Mouse (Mus musculus) erythroblast, embryonic 14.5 days (primary cell): ENCODE results near the gene Bcl9l. TPM values are rescaled to one million over a fixed set of nuclear protein-coding genes. Genes with fewer than 3 reads are reported as not detected.

Experiments
- H3K27me3 ChIP-seq: 2 replicates; pipeline ENCODE4 v1.6.1; 2012; ENCODE audit warnings: inconsistent platforms; ENCODE audit not compliant: control insufficient read depth
- H3K36me3 ChIP-seq: 2 replicates; pipeline ENCODE4 v1.6.1; 2012; ENCODE audit warnings: mild to moderate bottlenecking, inconsistent platforms; ENCODE audit not compliant: control insufficient read depth
- H3K4me1 ChIP-seq: 2 replicates; pipeline ENCODE4 v1.6.1; 2012; ENCODE audit warnings: inconsistent platforms; ENCODE audit not compliant: control insufficient read depth
- H3K4me3 ChIP-seq: replicated peaks from 2 replicates; pipeline ENCODE3; 2012; ENCODE audit warnings: moderate library complexity, mild to moderate bottlenecking, inconsistent platforms
- H3K9me3 ChIP-seq: 2 replicates; pipeline ENCODE4 v1.6.1; 2012; ENCODE audit warnings: low read length, inconsistent platforms, mixed read lengths; ENCODE audit not compliant: control insufficient read depth
- GATA1 ChIP-seq: IDR thresholded peaks from 2 replicates; pipeline ENCODE4 v1.6.1; 2012; ENCODE audit warnings: low read length, inconsistent platforms, mixed read lengths
- TAL1 ChIP-seq: IDR thresholded peaks from 3 replicates; pipeline ENCODE4 v1.6.1; 2012; ENCODE audit warnings: low read length, inconsistent platforms, mixed read lengths
- polyA plus RNA-seq: library from polyadenylated mRNA; stranded (reverse); fragments of >175 nt; gene quantifications from 2 replicates; pipeline ENCODE4 v1.2.3, GENCODE M21; 2012

Bcl9l gene
- polyA plus RNA-seq, 1 experiment: 0.06 TPM

DNA sequence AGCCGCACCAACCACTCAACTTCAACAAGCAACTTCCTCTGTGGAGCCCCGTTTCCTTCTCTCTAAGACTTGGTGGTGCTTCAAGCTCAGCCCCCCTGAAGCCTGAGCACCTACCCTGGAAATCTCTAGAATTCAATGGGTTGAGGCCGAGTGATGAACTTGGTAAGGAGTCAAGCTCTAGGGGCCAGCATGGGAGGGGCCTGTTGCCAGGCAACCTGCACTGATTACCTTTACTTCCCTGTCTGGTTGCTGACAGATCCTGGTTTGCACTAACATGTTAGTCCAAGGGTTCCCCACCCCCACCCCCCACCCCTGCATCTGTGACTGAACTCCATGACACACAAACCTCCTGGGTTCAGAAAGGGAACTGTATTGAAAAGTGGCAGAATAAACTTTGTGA, 62.4 kb downstream of the Bcl9l start:
- no peak for TF ChIP-seq GATA1
- Histone ChIP-seq H3K4me3 (no peak overlapping the region), H3K4me1 (no peaks in the 10 kb centered on the region)

DNA sequence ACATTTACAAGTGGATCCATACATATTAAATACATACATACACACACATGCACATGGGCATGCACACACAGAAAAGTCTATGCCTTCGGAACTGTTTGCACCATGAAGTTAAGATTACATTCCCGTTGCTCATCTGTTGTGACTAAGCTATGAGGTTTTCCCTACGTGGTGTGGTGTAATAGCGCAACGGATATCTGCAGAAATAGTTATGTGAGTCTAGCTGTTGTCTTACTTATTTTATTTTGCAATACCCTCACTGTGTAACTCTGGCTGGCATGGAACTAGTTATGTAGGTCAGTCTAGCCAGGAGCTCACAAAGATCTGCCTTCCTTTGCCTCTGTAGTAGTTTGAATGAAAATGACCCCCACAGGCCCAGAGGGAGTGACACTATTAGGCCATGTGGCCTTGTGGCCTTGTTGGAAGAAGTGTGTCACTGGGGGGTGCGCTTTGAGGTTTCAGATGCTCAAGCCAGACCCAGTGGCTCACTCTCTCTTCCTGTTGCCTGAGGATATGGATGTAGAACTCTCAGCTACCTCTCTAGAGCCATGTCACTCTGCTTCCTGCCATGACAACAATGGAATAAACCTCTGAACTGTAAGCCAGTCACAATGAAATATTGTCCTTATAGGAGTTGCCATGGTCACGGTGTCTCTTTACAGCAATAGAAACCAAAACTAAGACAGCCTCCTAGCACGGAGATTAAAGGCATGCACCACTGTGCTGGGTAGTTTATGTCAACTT, 66.0 kb downstream of the Bcl9l start:
- TF ChIP-seq TAL1 (no peak), GATA1 (no peak)
- Histone ChIP-seq H3K4me3 (no peak overlapping the region), H3K27me3 (no peaks in the 10 kb centered on the region), H3K36me3 (no peaks in the 10 kb centered on the region), H3K4me1 (no peaks in the 10 kb centered on the region), H3K9me3 (no peaks in the 10 kb centered on the region)

More for the DNA sequence above, 62.4 kb downstream of the Bcl9l start:
- no peaks in the 10 kb centered on the region for H3K27me3 ChIP-seq
- no peaks in the 10 kb centered on the region for H3K9me3 ChIP-seq
- no peaks in the 10 kb centered on the region for H3K36me3 ChIP-seq

DNA sequence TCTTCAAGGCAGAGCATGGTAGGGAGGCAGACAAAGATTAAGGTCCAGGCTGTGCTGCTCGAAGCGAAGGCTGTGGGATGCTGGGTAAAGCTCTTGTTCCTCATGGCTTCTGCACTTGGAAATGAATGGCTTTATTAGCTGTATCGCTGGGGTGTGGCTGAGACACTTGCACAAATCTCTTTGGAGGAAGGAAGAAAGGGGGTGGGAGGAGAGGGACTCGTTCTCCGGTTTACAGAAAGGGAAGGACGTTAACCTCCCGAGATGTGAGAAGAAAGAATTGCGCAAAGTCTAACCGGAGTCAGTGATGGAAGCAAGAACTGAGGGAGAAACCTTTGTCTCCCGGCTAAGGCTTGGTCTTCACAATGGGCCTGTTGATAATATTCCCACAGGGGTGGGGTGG, 68.5 kb downstream of the Bcl9l start:
- Histone ChIP-seq H3K4me3 (no peak overlapping the region), H3K36me3 (no peaks in the 10 kb centered on the region), H3K27me3 (no peaks in the 10 kb centered on the region), H3K4me1 (no peaks in the 10 kb centered on the region), H3K9me3 (no peaks in the 10 kb centered on the region)
- TF ChIP-seq TAL1 (no peak), GATA1 (no peak)

DNA sequence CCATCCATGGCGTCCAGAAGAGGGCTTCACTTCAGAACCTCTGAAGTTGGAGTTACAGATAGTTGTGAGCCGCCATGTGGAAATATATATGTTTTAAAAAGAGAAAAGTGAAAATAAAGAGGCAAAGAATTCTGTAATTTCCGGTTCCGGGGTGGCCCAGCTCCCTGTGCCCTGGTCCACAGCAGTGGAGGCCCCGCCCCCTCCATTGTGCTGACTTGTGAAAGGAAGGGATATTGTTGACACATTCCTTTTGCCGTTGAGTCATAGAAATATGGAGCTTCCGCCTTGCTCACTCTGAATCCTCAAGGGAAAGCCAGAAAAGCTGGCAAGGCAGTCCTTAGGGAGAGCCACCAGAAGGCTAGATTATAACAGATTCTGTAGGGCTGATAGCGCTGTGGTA, 69.5 kb downstream of the Bcl9l start:
- no peak overlapping the region for H3K4me3 ChIP-seq
- no peaks in the 10 kb centered on the region for H3K27me3 ChIP-seq
- H3K9me3 ChIP-seq: no peaks in the 10 kb centered on the region
- TF ChIP-seq GATA1: no peak
- TF ChIP-seq TAL1: no peak
- no peaks in the 10 kb centered on the region for H3K36me3 ChIP-seq
- no peaks in the 10 kb centered on the region for H3K4me1 ChIP-seq

Other genes starting within 250 kb of the Bcl9l start
- 0.13 and 0.16 TPM in 2 replicates for gene Cbl, start 248.8 kb upstream of the Bcl9l start, polyA plus RNA-seq
- gene Ccdc153, start 242.1 kb upstream of the Bcl9l start, polyA plus RNA-seq: not detected in 2 replicates
- not detected in 2 replicates for gene Pdzd3, start 231.4 kb upstream of the Bcl9l start, polyA plus RNA-seq
- gene Nlrx1, start 214.2 kb upstream of the Bcl9l start, polyA plus RNA-seq: 0.07 TPM in 1 of 2 replicates, not detected in the other
- gene Abcg4, start 194.2 kb upstream of the Bcl9l start, polyA plus RNA-seq: 19.1 and 19.9 TPM in 2 replicates
- gene Hinfp, start 177.2 kb upstream of the Bcl9l start, polyA plus RNA-seq: 0.57 and 0.75 TPM in 2 replicates
- gene C2cd2l, start 162.5 kb upstream of the Bcl9l start, polyA plus RNA-seq: 24.5 and 25.4 TPM in 2 replicates
- gene Dpagt1, start 156.8 kb upstream of the Bcl9l start, polyA plus RNA-seq: 0.15 and 0.20 TPM in 2 replicates
- 364 and 434 TPM in 2 replicates for gene H2afx, start 148.1 kb upstream of the Bcl9l start, polyA plus RNA-seq
- gene Hmbs, start 138.6 kb upstream of the Bcl9l start, polyA plus RNA-seq: 331 and 361 TPM in 2 replicates
- 1.4 and 1.5 TPM in 2 replicates for gene Vps11, start 121.2 kb upstream of the Bcl9l start, polyA plus RNA-seq
- gene Hyou1, start 103.3 kb upstream of the Bcl9l start, polyA plus RNA-seq: 0.69 and 0.80 TPM in 2 replicates
- 0.23 and 0.31 TPM in 2 replicates for gene Slc37a4, start 86.0 kb upstream of the Bcl9l start, polyA plus RNA-seq
- 16.3 and 35.8 TPM in 2 replicates for gene Rps25, start 75.7 kb upstream of the Bcl9l start, polyA plus RNA-seq
- gene Trappc4, start 75.2 kb upstream of the Bcl9l start, polyA plus RNA-seq: 0.37 and 0.65 TPM in 2 replicates
- 1.1 and 1.5 TPM in 2 replicates for gene Ccdc84, start 64.3 kb upstream of the Bcl9l start, polyA plus RNA-seq
- gene Foxr1, start 41.7 kb upstream of the Bcl9l start, polyA plus RNA-seq: not detected in 2 replicates
- gene Upk2, start 27.8 kb upstream of the Bcl9l start, polyA plus RNA-seq: not detected in 2 replicates
- gene Cxcr5, start 79.1 kb downstream of the Bcl9l start, polyA plus RNA-seq: not detected in 2 replicates
- 1.2 and 1.7 TPM in 2 replicates for gene Ddx6, start 122.1 kb downstream of the Bcl9l start, polyA plus RNA-seq
- not detected in 2 replicates for gene Treh, start 190.4 kb downstream of the Bcl9l start, polyA plus RNA-seq